Mouse (Mus musculus) gastrocnemius, adult 2 months (tissue): Measurements from ENCODE around the gene Tbc1d22a. TPM values are rescaled to one million over a fixed set of nuclear protein-coding genes. Genes with fewer than 3 reads are reported as not detected.
"Not testable (repeated sequence)": the region's sequence is repeated elsewhere in the genome, so short reads cannot be mapped to it uniquely, and the experiment has no call there.

Experiments used
- DNase-seq: peaks from one replicate; pipeline ENCODE4 v3.0.0; 2022
- H3K27ac ChIP-seq: fragments of 200-600 bp; 2 replicates; pipeline ENCODE4 v1.8.1; 2022; ENCODE audit warnings: mild to moderate bottlenecking
- H3K4me3 ChIP-seq: fragments of 200-600 bp; 2 replicates; pipeline ENCODE4 v1.8.1; 2022; ENCODE audit warnings: mild to moderate bottlenecking, moderate library complexity
- CTCF ChIP-seq: fragments of 200-600 bp; IDR thresholded peaks from 2 replicates; pipeline ENCODE4 v1.8.1; 2022; ENCODE audit warnings: antibody characterized with exemption, mild to moderate bottlenecking, moderate library complexity
- intact Hi-C: fragments of 180-260 bp; cut with DNase I; formaldehyde crosslinking; loops from one replicate; pipeline ENCODE4 v1.15.1; 2025
- total RNA-seq, 2 experiments: library from RNA; stranded (reverse); gene quantifications; 2 replicates each; pipeline ENCODE4 v1.2.3; 2021

Gene Tbc1d22a
- total RNA-seq, 2 experiments from 2014 or later, result 12.4 to 16.3 TPM

DNA sequence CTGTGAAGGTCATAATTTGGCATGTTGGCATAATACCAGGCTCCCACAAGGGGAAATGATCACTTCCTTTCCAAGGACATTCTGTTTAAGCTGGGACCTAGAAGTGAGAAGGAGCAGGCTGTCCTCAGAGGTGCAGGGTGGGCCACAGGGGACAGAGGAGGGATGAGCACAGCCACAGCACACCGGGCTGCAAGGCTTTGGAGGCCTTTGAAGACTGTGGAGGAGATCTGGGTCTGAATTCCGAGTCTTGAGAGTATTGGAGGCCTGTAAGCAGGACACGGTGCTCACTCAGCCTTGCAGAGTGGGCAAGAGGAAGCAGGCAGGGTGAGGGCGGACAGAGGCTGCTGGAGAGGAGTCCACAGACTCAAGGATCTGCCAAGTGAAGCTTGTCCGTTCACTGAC, 6.0 kb downstream of the Tbc1d22a start:
- Histone ChIP-seq H3K4me3 (peak overlapping the region; percentile 36), H3K27ac (peak overlapping the region; percentile 83)
- intact Hi-C loops, result no loop called here
- TF ChIP-seq CTCF, result no peak
- peak; percentile 31 for DNase-seq

- Histone ChIP-seq H3K27ac (peak overlapping the region; percentile 83), H3K4me3 (peak overlapping the region; percentile 36)
- intact Hi-C loops, result no loop called here
- TF ChIP-seq CTCF, result no peak
- DNase-seq, result peak; percentile 37
These were observed 6.5 kb downstream of the Tbc1d22a start for GRCm38 (mm10) chr15:86220715-86221114.

- Histone ChIP-seq H3K4me3 (no peak overlapping the region), H3K27ac (peak overlapping the region; percentile 83)
- intact Hi-C loops, result no loop called here
- no peak for TF ChIP-seq CTCF
- no peak for DNase-seq
These were observed 7.1 kb downstream of the Tbc1d22a start for GRCm38 (mm10) chr15:86221369-86221768.

DNA sequence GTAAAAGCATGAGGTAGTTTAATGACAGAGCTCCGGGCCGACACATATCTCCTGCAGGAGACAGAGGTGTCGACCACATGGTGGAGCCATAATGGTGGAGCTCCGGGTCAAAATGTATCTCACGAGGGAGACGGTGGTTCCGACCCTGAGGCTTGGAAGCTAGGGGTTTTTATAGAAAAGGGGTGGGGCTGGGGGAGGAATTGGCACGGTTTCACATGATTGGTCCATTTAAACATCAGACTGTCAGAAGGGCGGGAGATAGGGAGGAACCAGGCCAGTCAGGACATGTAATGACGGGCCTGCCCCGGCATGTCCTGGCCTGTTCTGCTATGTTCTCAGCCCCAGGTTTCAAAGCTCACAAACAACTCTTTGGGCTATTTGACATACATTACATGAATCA, 7.6 kb downstream of the Tbc1d22a start:
- DNase-seq, intact Hi-C loops, H3K27ac ChIP-seq, H3K4me3 ChIP-seq: not testable (repeated sequence)

DNA sequence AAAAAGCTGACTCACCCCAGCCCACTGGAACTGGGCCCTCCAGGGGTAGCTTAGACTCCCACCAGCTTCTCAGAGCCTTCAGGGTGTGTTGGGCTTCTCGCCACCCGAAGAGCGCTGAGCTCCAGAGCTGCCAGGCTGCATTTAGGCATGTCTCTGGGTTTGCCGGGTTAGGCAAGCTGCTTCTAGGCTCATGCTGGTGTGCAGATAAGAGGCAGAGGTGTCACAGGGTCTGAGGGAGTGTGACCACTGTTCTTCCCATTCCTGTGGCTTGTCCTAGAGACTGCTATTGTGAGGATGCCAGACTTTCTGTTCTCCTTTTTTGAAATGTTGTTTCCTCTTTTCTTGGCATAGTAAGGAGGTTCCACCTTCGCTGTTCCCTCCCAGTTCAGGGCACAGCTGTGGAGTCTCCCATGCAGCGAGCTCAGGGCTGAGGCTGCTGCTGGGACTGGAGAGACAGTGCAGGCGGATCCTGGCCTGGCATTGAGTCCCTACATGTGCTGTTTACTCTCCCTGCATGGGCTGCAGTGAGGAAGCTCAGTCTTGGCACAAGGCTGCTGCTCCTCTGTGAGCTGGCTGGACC, 10.8 kb downstream of the Tbc1d22a start:
- peak; percentile 36 for DNase-seq
- intact Hi-C loops, result no loop called here
- no peak overlapping the region for H3K4me3 ChIP-seq

GRCm38 (mm10) chr15:86226221-86226620, 12.0 kb downstream of the Tbc1d22a start:
- Histone ChIP-seq H3K4me3 (no peak overlapping the region), H3K27ac (0 out of 2 replicates have a peak overlapping the region, but pooled peaks have one; percentile 28)
- TF ChIP-seq CTCF, result no peak
- no peak for DNase-seq
- intact Hi-C loops, result no loop called here

More for the DNA sequence above, 10.8 kb downstream of the Tbc1d22a start:
- no peak for TF ChIP-seq CTCF
- peak overlapping the region; percentile 12; the same call in 1 of the 2 replicates for H3K27ac ChIP-seq

DNA sequence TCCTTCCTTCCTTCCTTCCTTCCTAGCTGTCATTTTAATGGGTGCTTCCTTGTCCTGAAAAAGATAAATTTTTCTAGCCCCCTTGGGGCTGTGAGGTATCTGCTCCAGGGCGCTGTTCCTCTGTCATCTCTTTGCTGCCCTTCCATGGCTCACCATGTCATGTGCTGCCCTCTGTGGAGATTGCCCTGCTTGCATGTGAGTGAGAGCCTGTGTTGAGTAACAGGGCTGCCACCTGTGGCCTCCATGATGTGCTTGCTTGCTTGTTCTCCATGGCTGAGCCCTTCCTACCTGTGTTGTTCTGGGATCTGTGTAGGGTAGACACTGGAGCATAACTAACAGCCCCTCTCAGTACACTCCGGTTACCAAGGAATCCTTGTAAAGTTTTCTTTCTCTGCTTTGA, 12.7 kb downstream of the Tbc1d22a start:
- intact Hi-C loops, result no loop called here
- DNase-seq, result no peak
- H3K27ac ChIP-seq, result no peak overlapping the region
- no peak for TF ChIP-seq CTCF
- no peak overlapping the region for H3K4me3 ChIP-seq

GRCm38 (mm10) chr15:86228186-86228585, 13.9 kb downstream of the Tbc1d22a start:
- Histone ChIP-seq H3K4me3 (no peak overlapping the region), H3K27ac (0 out of 2 replicates have a peak overlapping the region, but pooled peaks have one; percentile 31)
- intact Hi-C loops, result no loop called here
- peak; percentile 51 for DNase-seq
- TF ChIP-seq CTCF, result peak; percentile 79

DNA sequence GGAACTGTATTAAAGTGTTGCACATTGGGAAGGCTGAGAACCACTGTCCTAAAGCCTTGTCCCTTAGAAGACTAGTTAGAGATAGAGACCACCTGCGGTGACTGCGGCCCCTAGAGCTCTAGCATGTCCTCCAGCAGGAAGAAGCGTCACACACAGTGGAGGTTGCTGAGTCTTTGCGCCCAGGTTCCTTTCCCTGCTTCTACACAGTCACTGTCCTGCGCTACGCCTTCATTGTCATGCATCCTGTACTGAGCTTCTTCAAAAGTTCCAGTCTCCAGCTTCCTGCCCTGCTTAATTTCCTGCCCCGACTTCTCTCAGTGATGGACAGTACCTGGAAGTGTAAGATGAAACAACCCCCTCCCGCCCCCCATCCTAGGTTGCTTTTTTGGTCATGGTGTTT, 14.8 kb downstream of the Tbc1d22a start:
- TF ChIP-seq CTCF, result no peak
- intact Hi-C loops, result no loop called here
- Histone ChIP-seq H3K4me3 (no peak overlapping the region), H3K27ac (no peak overlapping the region)
- no peak for DNase-seq

DNA sequence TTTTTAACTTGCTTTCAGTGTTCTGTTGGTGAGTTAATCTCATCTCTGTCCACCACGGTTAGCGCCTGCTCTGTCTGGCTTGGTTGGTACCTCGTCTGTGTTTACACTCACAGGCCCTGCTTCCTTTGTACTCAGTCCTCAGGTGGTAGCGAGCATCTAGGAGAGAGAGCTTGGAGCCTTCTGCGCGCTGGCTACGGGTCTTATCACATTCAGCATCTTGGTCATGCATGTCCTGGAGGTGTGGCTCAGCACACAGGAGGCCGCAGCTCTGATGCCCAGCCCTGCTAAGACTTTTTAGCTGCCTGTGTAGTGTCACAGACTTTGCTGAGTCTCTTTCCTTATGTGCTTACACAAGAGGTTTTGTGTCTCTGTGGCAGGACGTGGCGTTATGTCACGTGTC, 15.4 kb downstream of the Tbc1d22a start:
- Histone ChIP-seq H3K4me3 (no peak overlapping the region), H3K27ac (no peak overlapping the region)
- no peak for DNase-seq
- no peak for TF ChIP-seq CTCF
- intact Hi-C loops, result no loop called here

GRCm38 (mm10) chr15:86231170-86231569, 16.9 kb downstream of the Tbc1d22a start:
- Histone ChIP-seq H3K27ac (no peak overlapping the region), H3K4me3 (no peak overlapping the region)
- DNase-seq, result no peak
- intact Hi-C loops, result no loop called here
- TF ChIP-seq CTCF, result no peak

GRCm38 (mm10) chr15:86231831-86232512, 17.7 kb downstream of the Tbc1d22a start:
- Histone ChIP-seq H3K27ac (no peak overlapping the region), H3K4me3 (no peak overlapping the region)
- DNase-seq, result no peak
- intact Hi-C loops, result no loop called here
- no peak for TF ChIP-seq CTCF

- no peak for DNase-seq
- Histone ChIP-seq H3K27ac (peak overlapping the region; percentile 84), H3K4me3 (no peak overlapping the region)
- intact Hi-C loops, result no loop called here
- no peak for TF ChIP-seq CTCF
These were observed 19.7 kb downstream of the Tbc1d22a start for GRCm38 (mm10) chr15:86234001-86234400.
